Mouse (Mus musculus): ENCODE data around the gene Ksr2.

Ksr2 gene

DNA sequence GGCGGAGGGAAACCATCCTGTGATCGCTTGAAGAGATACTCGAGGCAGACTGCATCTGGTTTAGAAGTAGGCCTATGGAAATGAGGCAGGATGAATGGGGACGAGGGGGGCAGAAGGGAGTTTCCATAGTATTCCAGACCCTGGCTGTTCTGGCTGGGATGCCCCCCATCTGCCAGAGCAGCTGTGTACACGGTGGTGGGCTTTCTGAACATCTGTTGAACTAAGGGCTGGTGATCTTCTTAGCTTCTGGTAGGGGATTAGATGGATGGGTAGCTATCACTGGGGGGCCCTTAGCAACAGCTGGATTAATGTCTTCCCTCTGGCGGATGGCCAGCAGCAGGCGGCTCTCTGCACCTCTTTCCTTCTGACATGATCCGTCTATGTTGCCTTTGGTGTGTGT lies 276.0 kb downstream of the Ksr2 start:
- no peak for DNase-seq (ENCODE audit: low read depth, low spot score)

DNA sequence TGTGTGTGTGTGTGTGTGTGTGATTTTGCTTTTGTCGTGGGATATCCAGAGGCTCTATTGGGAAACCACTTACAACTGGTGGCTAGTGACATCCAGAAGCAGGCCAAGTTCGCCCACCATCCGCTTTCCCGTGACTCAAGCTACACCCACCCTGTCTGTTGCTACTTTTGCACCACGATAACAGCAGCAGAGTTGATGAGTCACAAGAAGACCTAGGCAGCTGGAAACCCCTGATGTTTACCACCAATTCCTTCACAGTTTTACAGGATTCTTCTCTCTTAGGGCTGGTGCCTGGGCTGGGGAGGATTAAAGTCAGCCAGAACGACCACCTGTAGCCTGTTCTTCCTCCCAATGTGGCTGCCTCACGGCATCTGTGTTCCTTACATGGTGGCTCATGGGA lies 277.5 kb downstream of the Ksr2 start:
- DNase-seq (ENCODE audit: low read depth, low spot score): no peak

DNA sequence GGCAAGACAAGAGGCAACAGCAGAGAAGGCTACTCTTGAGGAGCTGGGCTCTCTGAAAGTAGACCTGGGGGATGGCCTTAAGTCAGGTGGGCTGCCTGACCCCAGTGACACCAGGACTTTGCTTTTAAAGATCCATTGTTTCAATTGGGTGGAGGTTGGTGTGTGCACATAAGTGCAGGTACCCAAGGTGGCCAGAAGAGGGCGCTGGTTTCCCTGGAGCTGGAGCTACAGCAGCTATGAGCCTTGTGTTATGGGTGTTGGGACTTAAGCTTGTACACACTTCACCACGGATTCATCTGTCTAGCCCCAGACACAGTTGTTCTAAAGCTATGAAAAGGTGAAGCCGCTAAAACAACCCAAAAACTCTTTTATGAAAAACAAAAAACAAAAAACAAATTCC lies 279.8 kb downstream of the Ksr2 start:
- no peak for DNase-seq (ENCODE audit: low read depth, low spot score)

DNA sequence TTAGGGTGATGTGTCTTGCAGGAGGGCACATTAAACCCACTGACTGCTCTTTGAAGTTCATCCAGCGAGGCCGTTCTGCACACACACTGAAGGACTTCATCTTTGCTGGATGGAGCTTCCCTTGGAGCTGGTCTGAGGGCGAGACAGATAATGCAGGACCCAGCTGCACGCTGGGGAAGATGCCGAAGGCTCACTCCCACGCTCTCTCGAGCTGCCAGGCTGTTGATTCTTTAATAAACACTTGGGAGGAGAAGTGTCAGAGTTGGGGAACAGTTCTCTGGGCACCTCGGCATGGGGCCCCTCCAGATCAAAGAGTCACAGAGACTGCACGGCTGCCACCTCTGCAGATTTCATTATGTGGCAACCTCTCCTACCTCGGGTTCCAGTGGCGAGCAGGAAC lies 280.8 kb downstream of the Ksr2 start:
- DNase-seq (ENCODE audit: low read depth, low spot score): no peak

DNA sequence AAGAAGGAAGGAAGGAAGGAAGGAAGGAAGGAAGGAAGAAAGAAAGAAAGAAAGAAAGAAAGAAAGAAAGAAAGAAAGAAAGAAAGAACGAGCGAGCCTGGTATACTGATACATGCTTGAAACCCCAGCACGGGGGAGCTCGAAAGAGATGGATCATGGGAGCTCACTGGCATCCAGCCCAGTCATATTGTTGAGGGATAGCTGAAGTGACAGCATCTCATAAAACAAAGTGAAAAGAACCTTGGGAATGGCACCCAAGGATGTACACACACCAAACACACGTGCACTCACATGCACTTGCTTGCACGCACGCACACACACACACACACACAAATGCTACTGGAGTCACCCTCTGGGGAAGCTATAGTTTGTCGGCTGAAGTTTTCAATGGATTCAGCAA lies 282.6 kb downstream of the Ksr2 start:
- no peak for DNase-seq (ENCODE audit: low read depth, low spot score)

DNA sequence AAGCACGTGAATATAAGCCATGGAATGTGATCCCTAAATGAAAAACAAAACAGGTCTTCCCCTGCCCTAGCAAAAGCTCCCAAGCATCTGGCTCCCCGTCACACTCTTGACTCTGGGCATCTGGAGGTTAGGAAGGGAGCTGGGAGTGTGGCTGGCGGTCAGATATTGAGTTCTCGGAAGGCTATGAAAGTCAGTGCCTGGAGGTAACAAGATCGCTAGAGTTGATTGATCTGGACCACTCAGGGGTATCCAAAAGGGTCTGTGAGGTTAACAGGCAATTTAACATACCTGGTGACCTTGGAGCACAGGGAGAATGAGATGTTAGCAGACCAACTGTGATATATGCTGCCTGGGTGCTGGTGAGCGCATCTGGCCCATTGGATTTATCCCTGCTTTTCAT lies 283.8 kb downstream of the Ksr2 start:
- DNase-seq (ENCODE audit: low read depth, low spot score): no peak

DNA sequence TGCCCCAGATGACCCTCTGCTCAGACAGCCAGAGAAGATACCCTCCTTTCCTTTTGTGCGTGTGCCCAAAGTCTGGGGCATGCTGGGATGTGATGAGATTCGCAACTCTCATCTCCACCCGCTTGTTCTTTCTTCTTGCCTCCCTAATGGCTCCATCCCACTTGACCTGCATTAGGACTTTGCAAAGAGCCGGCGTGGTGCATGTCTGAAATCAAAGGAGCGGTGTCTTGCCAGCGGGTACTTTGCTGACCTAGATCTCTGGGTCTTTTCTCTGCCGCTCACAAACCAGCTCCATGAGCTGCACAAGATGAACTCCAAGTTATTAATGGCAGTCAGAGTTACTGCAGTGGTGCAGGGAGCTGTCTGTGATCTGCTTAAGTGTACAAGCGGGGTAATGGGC lies 290.6 kb downstream of the Ksr2 start:
- DNase-seq (ENCODE audit: low read depth, low spot score): no peak

DNA sequence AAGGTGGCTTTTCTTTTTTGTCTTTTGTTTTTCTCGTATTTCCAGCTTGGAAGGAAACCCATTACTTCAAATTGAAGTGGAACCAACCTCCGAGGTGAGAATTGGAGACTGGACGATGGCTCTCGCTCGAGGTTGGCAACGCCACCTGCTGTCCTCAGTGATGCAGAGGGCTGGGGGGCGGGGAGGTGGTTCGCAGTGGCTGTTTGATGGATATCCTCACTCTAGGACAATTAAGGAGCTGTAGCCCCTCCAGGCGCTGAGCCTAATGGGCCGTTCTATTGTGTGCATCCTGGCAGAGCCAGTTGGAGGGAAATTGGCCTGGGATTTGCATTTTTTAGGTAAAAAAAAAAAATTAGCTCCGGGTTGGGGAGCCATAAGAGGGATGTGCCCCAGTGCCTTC lies 292.8 kb downstream of the Ksr2 start:
- no peak for DNase-seq (ENCODE audit: low read depth, low spot score)

DNA sequence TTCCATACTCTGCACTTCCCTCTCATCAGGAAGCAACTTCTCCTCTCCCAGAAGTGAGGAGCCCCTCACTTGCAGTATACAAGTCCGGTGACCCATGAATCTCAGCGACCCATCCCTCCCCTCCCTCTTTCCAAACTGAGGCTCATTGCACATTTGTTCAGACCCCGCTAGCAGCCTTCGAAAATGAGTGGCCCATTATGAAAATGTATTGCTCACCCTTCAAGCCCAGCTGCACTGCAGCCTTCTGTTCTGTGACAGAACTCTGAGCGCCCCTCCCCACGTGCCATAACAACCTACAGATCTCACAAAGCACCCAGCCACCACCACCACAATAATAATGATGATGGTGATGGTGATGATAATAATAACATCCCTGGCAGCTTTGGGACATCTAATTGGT lies 295.5 kb downstream of the Ksr2 start:
- DNase-seq (ENCODE audit: low read depth, low spot score): no peak

DNA sequence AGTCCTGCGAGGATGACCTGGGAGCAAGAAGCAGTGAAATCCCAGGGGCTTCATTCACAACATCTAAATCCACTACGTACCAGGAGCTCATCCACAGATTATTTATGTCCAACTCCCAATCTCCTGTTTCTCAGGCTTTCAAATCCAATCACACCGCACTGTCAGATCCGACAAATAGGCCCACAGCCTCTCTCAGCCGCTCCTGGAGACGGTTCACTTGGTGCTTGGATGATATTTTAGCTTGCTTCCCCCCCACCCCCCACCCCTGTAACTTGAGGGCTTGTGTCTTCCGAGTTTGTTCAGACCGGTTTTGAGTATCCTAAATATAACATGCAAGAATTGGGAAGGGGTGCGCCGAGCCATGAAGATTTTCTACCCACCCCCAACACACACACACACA lies 297.8 kb downstream of the Ksr2 start:
- DNase-seq (ENCODE audit: low read depth, low spot score): no peak

DNA sequence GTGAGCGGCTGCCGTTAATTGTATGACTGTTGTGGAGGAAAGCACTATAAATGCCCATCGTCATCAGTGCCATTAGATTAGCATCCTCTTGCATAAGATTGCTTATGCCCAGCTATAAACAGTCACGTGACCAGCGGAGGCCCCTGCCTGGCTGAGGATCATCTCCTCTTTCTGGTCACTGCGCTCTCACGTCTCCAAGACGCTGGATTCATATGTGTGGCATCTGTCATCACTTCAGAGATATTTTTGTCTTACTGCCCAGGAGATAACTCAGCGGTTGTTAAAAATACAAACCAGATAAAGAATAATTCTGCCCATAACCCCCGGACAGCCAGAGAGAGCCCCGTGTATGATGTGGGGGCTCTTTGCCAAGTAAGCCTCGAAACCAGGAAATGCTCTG lies 298.4 kb downstream of the Ksr2 start:
- no peak for DNase-seq (ENCODE audit: low read depth, low spot score)

DNA sequence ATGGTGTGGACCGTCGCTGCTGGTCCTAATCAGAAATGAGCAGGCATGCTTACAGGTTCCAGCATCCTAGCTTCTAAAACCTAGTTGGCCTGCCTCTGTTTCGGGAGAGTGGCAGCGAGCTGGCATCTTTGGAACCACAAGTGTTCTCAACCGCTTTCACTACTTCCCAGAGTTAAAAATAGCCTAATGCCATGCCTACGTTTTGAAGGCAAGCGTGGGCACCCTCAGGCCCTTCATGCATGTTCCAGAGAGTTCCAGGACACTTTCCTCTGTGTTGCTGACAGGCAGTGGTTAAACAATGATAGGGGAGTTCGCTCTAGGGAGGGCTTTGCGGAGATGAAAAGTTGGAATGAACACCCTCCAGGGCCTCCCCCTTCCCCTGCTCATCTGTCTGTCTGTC lies 303.3 kb downstream of the Ksr2 start:
- DNase-seq (ENCODE audit: low read depth, low spot score): no peak

DNA sequence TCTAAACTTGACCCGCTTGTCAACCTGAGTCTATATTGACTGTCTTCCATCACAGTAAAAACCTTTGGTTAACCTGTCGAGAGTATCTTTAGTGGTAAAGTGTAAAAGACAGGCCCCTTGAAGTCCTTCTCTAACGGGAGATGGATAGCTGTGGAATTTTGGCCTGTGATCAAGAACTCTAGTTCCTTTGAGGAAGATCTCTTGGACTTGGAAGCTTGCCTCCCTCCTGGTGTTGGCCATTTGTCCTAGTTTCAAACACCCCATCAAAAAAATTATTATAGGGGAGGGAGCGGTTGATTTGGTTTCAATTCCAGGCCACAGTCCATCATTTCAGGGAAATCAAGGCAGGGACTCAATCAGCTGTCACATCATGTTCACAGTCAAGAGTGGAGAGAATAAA lies 309.5 kb downstream of the Ksr2 start:
- DNase-seq (ENCODE audit: low read depth, low spot score): no peak

DNA sequence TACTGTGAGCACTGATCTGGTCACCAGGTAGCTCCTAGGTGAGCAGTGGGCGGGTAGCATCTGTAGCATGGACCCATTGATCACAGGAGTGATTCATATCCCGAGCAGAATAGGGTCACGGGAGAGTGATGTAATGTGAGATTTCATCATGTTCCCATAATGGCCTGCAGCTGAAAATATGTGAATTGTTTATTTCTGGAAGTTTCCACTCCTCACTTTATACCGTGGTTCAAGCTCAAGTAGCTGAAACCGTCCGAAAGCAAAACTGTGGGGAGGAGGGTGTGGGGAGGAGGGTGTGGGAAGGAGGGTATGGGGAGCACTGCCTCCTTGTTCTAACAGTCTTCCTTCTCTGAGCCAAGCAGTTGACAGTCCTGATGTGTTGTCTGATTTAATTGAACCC lies 312.7 kb downstream of the Ksr2 start:
- no peak for DNase-seq (ENCODE audit: low read depth, low spot score)

DNA sequence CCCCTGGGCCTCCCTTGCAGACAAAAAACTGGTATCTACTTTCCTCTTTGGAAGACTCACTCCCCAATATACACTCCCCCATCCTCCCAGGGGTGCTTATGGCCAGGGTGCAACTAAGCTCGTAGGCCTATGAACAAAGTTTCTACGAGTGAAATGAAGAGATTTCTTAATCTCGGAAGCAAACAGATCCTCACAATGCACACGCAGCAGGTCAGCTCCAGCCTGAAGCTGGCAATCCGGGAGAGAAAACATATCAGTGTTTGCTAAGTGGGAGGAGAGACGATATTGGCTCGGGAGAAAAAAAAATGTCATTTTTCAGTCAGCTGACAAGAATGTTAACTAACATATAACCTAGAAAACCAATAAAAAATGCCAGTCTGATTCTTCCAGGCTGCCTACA lies 313.3 kb downstream of the Ksr2 start:
- DNase-seq (ENCODE audit: low read depth, low spot score): no peak

DNA sequence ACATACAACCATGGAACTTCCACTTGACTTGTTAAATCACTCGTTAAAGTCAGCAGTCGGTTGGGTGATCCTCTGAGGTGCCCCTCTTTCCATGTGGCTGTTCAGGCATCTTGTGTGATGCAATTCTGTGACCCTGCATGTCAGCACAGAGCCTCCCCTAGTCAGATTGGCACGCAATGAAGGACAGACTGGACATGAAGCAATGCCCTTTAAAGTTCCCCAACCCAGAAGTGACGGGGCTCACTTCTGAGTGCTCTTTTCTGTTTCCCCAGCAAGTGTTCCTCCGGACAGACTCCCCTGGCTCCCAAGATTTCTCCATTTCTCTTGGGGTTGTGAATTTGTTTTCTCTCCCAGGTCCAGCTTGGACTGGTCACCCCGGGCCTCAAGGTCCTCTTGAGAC lies 317.5 kb downstream of the Ksr2 start:
- no peak for DNase-seq (ENCODE audit: low read depth, low spot score)

DNA sequence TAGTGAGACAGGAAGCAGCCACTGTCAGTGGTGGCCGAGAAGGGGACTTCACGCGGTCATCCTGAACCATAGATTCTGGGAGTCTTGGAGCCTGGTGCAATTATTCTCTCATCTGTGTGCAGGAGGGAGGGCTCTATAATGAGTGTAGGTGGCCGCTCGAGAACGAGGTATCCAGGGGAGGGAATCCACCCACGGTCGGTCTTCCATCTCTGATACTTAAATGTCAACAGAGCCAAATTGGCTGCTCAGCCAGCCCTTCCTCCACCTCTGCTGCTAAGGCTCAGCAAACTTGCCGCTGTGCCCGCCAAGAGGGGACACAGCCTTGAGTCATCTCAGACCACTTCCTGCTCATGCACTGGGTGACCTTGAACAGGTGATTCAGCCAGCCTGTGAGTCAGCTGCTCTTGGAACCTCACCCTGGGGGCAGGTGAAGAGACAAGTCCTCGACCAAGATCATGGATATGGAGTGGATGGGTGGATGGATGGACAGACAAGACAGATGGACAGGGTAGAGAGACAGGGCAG lies 330.9 kb downstream of the Ksr2 start:
- DNase-seq (ENCODE audit: low read depth, low spot score): no peak

DNA sequence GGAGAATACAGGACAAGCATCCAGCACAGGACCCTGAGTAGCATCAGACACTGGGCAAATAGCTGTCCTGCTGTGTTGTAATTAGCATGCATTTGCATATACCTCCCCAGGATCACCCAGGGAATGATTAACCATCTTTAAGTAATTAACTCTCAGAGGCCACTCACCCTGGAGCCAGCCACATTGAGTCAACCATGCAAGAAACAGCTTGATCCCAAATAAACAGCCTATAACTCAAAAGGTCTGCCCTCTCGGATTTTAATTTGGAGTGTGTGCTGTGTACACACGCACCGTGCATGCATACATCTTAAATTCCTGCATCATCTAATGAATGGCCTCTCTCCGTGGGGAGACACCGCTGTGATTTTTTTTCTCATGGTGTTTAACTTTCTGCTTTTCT lies 335.6 kb downstream of the Ksr2 start:
- DNase-seq (ENCODE audit: low read depth, low spot score): no peak

DNA sequence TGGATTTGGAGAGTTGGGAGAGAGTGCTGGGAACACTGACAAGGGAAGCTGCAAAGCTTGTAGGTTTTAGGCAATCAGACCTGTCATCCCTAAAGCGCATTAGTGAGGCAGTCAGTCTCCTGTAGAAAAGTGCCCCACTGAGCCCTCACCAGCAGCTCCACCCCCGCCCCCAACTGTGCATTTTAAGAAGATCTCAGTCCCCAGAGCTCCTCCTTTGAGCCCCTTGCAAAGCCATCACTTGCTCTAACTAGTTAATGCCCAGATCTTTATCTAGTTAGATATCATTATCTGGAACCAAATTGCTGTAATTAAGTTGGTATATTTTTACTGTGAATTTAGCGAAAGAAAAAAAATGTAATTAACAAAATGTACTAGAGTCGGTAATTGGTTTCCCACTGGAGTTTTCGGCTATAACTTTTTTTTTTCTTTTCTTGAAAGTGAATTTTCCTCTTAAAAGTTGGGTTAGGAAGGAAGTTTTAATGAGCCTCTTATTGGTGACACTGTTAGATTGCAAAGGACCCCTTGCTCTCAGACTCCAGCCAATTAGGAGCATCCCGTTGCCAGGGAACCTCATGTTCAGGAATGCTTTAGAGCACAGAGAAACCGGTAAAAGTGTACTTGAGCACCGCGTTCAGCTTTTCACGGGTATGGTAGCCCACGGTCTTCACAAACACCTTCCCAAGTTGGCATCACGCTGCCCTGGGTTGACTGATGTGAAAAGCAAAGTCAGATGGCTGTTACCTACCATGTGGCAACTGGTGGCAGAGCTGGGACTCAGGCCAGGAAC lies 344.1 kb downstream of the Ksr2 start:
- DNase-seq (ENCODE audit: low read depth, low spot score): no peak

DNA sequence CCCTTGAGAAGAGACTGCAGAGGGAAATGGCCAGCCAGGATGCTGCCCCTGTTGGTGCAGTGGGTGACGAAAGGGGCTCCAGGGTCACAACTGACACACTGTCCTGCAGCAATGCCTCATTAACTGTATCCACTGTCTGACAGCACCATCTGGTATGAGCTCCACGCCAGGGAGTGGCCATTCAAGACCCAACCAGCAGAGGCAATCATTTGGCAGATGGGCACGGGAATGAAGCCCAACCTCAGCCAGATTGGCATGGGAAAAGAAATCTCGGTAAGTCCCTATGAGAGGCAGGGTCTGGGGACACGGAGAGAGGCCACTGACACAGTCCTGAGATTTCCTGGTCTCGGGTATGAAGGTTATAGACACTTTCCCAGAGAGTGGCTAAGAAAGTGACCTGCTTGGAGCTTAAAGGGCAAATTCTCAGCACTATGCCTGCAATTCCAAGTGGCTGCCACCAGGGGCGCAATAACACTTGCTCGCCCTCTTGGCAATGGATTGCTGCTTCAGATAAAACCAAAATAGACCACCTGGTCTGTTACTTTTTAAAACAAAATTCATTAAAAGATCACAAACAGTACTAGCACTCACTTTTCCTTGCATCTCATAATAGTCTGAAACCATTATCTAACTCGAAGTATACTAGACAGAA lies 347.5 kb downstream of the Ksr2 start:
- no peak for DNase-seq (ENCODE audit: low read depth, low spot score)

DNA sequence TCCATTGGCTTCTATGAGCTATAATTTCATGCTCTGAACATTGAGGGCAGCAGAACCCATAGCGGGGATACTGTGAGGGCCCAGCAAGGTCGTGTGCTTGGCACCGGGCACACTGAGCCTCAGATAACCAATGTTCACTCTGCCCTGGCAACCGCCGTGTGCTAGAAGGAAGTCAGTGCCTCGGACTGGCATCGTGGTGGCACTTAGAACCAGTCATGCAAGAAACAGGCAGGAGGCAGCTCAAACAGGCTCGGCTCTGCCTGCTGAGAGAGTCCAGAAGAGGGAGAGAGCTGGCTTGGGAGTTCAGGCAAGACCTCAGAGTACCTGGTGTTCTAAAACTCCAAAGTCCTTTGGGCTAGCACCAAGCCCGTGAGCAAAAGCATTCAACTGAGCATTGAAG lies 350.7 kb downstream of the Ksr2 start:
- DNase-seq (ENCODE audit: low read depth, low spot score): no peak

DNA sequence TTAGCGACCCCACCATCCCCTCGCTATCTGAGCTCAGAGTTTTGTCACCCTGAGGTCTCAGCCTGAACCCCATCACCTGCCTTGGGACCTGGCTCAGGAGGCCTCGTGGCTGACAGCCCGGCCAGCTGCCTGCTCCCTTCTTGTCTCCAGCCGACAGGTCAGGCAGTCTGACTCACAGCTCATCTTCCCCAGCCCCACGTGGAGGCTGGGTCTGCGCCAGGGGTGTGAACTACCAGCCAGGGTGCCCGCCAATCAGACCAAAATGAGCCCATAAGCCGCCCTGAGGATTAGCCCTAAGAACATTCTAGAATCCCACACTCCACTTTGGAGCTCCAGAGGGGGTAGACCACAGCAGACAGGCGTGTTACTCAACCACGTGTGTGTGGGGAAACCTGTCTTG lies 365.4 kb downstream of the Ksr2 start:
- peak; percentile 35 for DNase-seq (ENCODE audit: low read depth, low spot score)

DNA sequence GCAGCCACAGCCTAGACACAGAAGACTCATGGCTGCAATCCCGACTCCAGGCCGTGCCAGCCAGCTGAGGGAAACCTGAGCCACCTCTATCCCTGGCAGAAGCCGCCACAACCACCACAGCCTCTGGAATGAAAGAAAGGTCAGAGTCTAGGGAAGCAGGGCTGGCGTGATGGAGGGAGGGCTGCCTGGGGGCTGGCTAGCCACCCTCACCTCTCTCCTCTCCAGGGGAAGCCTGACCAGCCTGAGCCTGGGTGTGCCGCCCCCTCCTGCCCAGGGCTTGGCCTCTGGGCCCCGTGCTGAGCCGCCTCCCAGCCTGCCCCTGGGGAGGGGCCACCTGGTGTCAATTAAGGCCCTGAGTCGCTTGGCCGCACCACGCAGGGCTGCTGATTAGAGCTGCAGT lies 366.9 kb downstream of the Ksr2 start, which contains the start of gene Nos1:
Nos1 (plus strand) TSS at position 352 of the 400 bp plus-strand sequence.
- no peak for DNase-seq (ENCODE audit: low read depth, low spot score)

Data from retina, postnatal 7 days (tissue).